Mouse (Mus musculus) embryonic facial prominence, embryonic 14.5 days (tissue): ENCODE measurements around the gene Chil4. TPM values are rescaled to one million over a fixed set of nuclear protein-coding genes. Genes with fewer than 3 reads are reported as not detected.
"Not testable (repeated sequence)": the region's sequence is repeated elsewhere in the genome, so short reads cannot be mapped to it uniquely, and the experiment has no call there.

Experiments
- ATAC-seq: fragments of 200-750 bp; cut with Nextera tagmentation; 2 replicates; pipeline ENCODE4 v1.8.0; 2017; ENCODE audit warnings: low read depth, moderate number of reproducible peaks, moderate TSS enrichment
- DNase-seq: peaks from one replicate; pipeline ENCODE4 v3.0.0-alpha.2; 2015; ENCODE audit warnings: low spot score
- H3K27ac ChIP-seq: fragments of 300-500 bp; sonication (generic); replicated peaks from 2 replicates; pipeline ENCODE4 v1.5.1; 2014; ENCODE audit warnings: low read depth, mild to moderate bottlenecking, low read length, moderate library complexity
- H3K27me3 ChIP-seq: fragments of 300-500 bp; sonication (generic); replicated peaks from 2 replicates; pipeline ENCODE4 v1.6.1; 2014; ENCODE audit warnings: low read length; ENCODE audit not compliant: control insufficient read depth, insufficient read depth
- H3K36me3 ChIP-seq: fragments of 300-500 bp; sonication (generic); 2 replicates; pipeline ENCODE4 v1.6.1; 2014; ENCODE audit warnings: low read length, mixed read lengths; ENCODE audit not compliant: control insufficient read depth, insufficient read depth
- H3K4me1 ChIP-seq: fragments of 300-500 bp; sonication (generic); 2 replicates; pipeline ENCODE4 v1.6.1; 2014; ENCODE audit warnings: antibody characterized with exemption, low read length; ENCODE audit not compliant: control insufficient read depth, insufficient read depth
- H3K4me2 ChIP-seq: fragments of 300-500 bp; sonication (generic); 2 replicates; pipeline ENCODE4 v1.6.1; 2014; ENCODE audit warnings: low read depth, mild to moderate bottlenecking, low read length, moderate library complexity, mixed read lengths
- H3K4me3 ChIP-seq: fragments of 300-500 bp; sonication (generic); 2 replicates; pipeline ENCODE4 v1.5.1; 2014; ENCODE audit warnings: low read depth, mild to moderate bottlenecking, low read length
- H3K9ac ChIP-seq: fragments of 300-500 bp; sonication (generic); 2 replicates; pipeline ENCODE4 v1.6.1; 2014; ENCODE audit warnings: low read depth, mild to moderate bottlenecking, low read length, moderate library complexity, mixed read lengths
- H3K9me3 ChIP-seq: fragments of 300-500 bp; sonication (generic); 2 replicates; pipeline ENCODE4 v1.6.1; 2016; ENCODE audit warnings: low read length; ENCODE audit not compliant: control insufficient read depth
- WGBS: fragments of 180-500 bp; shearing (Covaris S2); extraction: QIAGEN DNeasy Blood & Tissue Kit; methylation state at CpG from one replicate; pipeline ENCODE4 v1.1.7; 2014; 5-methylcytosine and 5-hydroxymethylcytosine counted together
- polyA plus RNA-seq: library from polyadenylated mRNA; unstranded; fragments of >200 nt; fragmentation: Nextera tagmentation; extraction: Ambion mirVana; gene quantifications from 2 replicates; pipeline ENCODE4 v1.2.1, GENCODE M21; 2014

Gene Chil4
- polyA plus RNA-seq, 1 experiment from 2014 or later = not detected

GRCm38 (mm10) chr3:106223391-106223790, 4.1 kb upstream of the Chil4 start:
- H3K4me1 ChIP-seq, ATAC-seq, H3K9me3 ChIP-seq, H3K9ac ChIP-seq, H3K27ac ChIP-seq, H3K4me2 ChIP-seq, H3K4me3 ChIP-seq, H3K36me3 ChIP-seq, H3K27me3 ChIP-seq, DNase-seq: not testable (repeated sequence)
- WGBS = 72% methylated on average over 3 of the region's 3 CpGs

- Histone ChIP-seq H3K4me2 (no peak overlapping the region), H3K27ac (no peak overlapping the region), H3K27me3 (no peaks in the 10 kb centered on the region), H3K9me3 (0 out of 2 replicates have a peak, but pooled peaks cover 6% of the 10 kb centered on the region), H3K9ac (no peak overlapping the region), H3K36me3 (no peaks in the 10 kb centered on the region), H3K4me1 (no peaks in the 10 kb centered on the region), H3K4me3 (no peak overlapping the region)
- ATAC-seq (no peak), DNase-seq (no peak)
- 94% methylated on average over 1 of the region's 1 CpGs for WGBS
Measured at GRCm38 (mm10) chr3:106221625-106222265, 2.4 kb upstream of the Chil4 start.

- H3K9ac ChIP-seq, H3K9me3 ChIP-seq, H3K4me2 ChIP-seq, H3K36me3 ChIP-seq, H3K4me3 ChIP-seq, H3K27ac ChIP-seq, ATAC-seq, DNase-seq, H3K27me3 ChIP-seq, H3K4me1 ChIP-seq: not testable (repeated sequence)
- WGBS = 80% methylated on average over 4 of the region's 4 CpGs
Measured at GRCm38 (mm10) chr3:106218284-106218954, 888 bp downstream of the Chil4 start.

- WGBS = 62% methylated on average over 1 of the region's 1 CpGs
- not testable (repeated sequence) for H3K27ac ChIP-seq, H3K4me2 ChIP-seq, H3K36me3 ChIP-seq, DNase-seq, H3K9ac ChIP-seq, H3K4me1 ChIP-seq, H3K27me3 ChIP-seq, ATAC-seq, H3K4me3 ChIP-seq
- H3K9me3 ChIP-seq = peaks cover 30% of the 10 kb centered on the region
Measured at GRCm38 (mm10) chr3:106198030-106198429, 21.3 kb downstream of the Chil4 start.

GRCm38 (mm10) chr3:106197246-106197645, 22.1 kb downstream of the Chil4 start:
- not testable (repeated sequence) for DNase-seq, H3K4me1 ChIP-seq, H3K27ac ChIP-seq, H3K27me3 ChIP-seq, ATAC-seq, H3K36me3 ChIP-seq, H3K9ac ChIP-seq, H3K4me3 ChIP-seq, H3K4me2 ChIP-seq
- 69% methylated on average over 2 of the region's 2 CpGs for WGBS
- peaks cover 30% of the 10 kb centered on the region for H3K9me3 ChIP-seq

- ATAC-seq = no peak
Measured at GRCm38 (mm10) chr3:106196276-106196675, 23.0 kb downstream of the Chil4 start.

GRCm38 (mm10) chr3:106195486-106195885, 23.8 kb downstream of the Chil4 start:
- Histone ChIP-seq H3K36me3 (no peaks in the 10 kb centered on the region), H3K9ac (no peak overlapping the region), H3K4me2 (no peak overlapping the region), H3K27me3 (no peaks in the 10 kb centered on the region), H3K27ac (no peak overlapping the region), H3K4me1 (no peaks in the 10 kb centered on the region), H3K4me3 (no peak overlapping the region), H3K9me3 (peaks cover 30% of the 10 kb centered on the region)
- DNase-seq (no peak), ATAC-seq (no peak)
- WGBS = 86% methylated on average over 12 of the region's 12 CpGs

More at GRCm38 (mm10) chr3:106196276-106196675, 23.0 kb downstream of the Chil4 start:
- no peaks in the 10 kb centered on the region for H3K4me1 ChIP-seq
- H3K27me3 ChIP-seq = no peaks in the 10 kb centered on the region
- DNase-seq = no peak
- no peak overlapping the region for H3K27ac ChIP-seq
- no peak overlapping the region for H3K9ac ChIP-seq
- H3K4me3 ChIP-seq = no peak overlapping the region
- H3K9me3 ChIP-seq = peaks cover 30% of the 10 kb centered on the region
- no peaks in the 10 kb centered on the region for H3K36me3 ChIP-seq
- no peak overlapping the region for H3K4me2 ChIP-seq

GRCm38 (mm10) chr3:106187991-106188390, 31.3 kb downstream of the Chil4 start:
- H3K4me3 ChIP-seq = no peak overlapping the region
- no peak for ATAC-seq

More at GRCm38 (mm10) chr3:106187991-106188390, 31.3 kb downstream of the Chil4 start:
- WGBS = 78% methylated on average over 2 of the region's 2 CpGs
- Histone ChIP-seq H3K9me3 (peaks cover 16% of the 10 kb centered on the region; the same call in 1 of the 2 replicates), H3K36me3 (no peaks in the 10 kb centered on the region), H3K27ac (no peak overlapping the region), H3K4me1 (no peaks in the 10 kb centered on the region), H3K4me2 (no peak overlapping the region), H3K9ac (no peak overlapping the region), H3K27me3 (no peaks in the 10 kb centered on the region)
- no peak for DNase-seq
